Mouse (Mus musculus) heart, embryonic 13.5 days (tissue): ENCODE data around the gene Smc6. TPM values are rescaled to one million over a fixed set of nuclear protein-coding genes. Genes with fewer than 3 reads are reported as not detected.

Source experiments
- ATAC-seq: fragments of 200-750 bp; cut with Nextera tagmentation; 2 replicates; pipeline ENCODE4 v1.8.0; 2017; ENCODE audit warnings: moderate TSS enrichment; ENCODE audit not compliant: insufficient number of reproducible peaks, low FRiP score, low TSS enrichment; ENCODE audit errors: extremely low read depth
- H3K27ac ChIP-seq: fragments of 300-500 bp; sonication (generic); replicated peaks from 2 replicates; pipeline ENCODE4 v1.5.1; 2015; ENCODE audit warnings: moderate library complexity, mild to moderate bottlenecking, inconsistent platforms
- H3K27me3 ChIP-seq: fragments of 300-500 bp; sonication (generic); replicated peaks from 2 replicates; pipeline ENCODE4 v1.6.1; 2015; ENCODE audit warnings: mild to moderate bottlenecking, inconsistent platforms
- H3K36me3 ChIP-seq: fragments of 300-500 bp; sonication (generic); 2 replicates; pipeline ENCODE4 v1.6.1; 2015; ENCODE audit warnings: mild to moderate bottlenecking, inconsistent platforms
- H3K4me1 ChIP-seq: fragments of 300-500 bp; sonication (generic); 2 replicates; pipeline ENCODE4 v1.6.1; 2015; ENCODE audit warnings: inconsistent platforms
- H3K4me2 ChIP-seq: fragments of 300-500 bp; sonication (generic); 2 replicates; pipeline ENCODE4 v1.6.1; 2015; ENCODE audit warnings: inconsistent platforms, mild to moderate bottlenecking, moderate library complexity
- H3K4me3 ChIP-seq: fragments of 300-500 bp; sonication (generic); 2 replicates; pipeline ENCODE4 v1.5.1; 2015; ENCODE audit warnings: moderate library complexity, mild to moderate bottlenecking, inconsistent platforms
- H3K9ac ChIP-seq: fragments of 300-500 bp; sonication (generic); 2 replicates; pipeline ENCODE4 v1.6.1; 2015; ENCODE audit warnings: inconsistent platforms, mild to moderate bottlenecking, moderate library complexity
- H3K9me3 ChIP-seq: fragments of 300-500 bp; sonication (generic); 2 replicates; pipeline ENCODE4 v1.6.1; 2016; ENCODE audit warnings: inconsistent platforms
- WGBS: fragments of 180-500 bp; shearing (Covaris S2); methylation state at CpG from one replicate; pipeline ENCODE4 v1.1.7; 2015; ENCODE audit warnings: mixed read lengths; 5-methylcytosine and 5-hydroxymethylcytosine counted together
- microRNA-seq: library from miRNA; unstranded; fragments of <30 nt; microRNA quantifications from one replicate; pipeline ENCODE4, GENCODE M21; 2016
- polyA plus RNA-seq: library from polyadenylated mRNA; unstranded; fragments of >200 nt; fragmentation: Nextera tagmentation; extraction: Ambion mirVana; gene quantifications from 2 replicates; pipeline ENCODE4 v1.2.1, GENCODE M21; 2015

The Smc6 gene
- polyA plus RNA-seq, 1 experiment from 2014 or later: 112 TPM

- 8% methylated on average over 1 of the region's 1 CpGs for WGBS
- no peak for ATAC-seq
- Histone ChIP-seq H3K4me1 (no peaks in the 10 kb centered on the region), H3K4me2 (no peak overlapping the region), H3K4me3 (no peak overlapping the region), H3K9ac (no peak overlapping the region), H3K9me3 (no peaks in the 10 kb centered on the region), H3K36me3 (no peaks in the 10 kb centered on the region), H3K27me3 (no peaks in the 10 kb centered on the region), H3K27ac (no peak overlapping the region)
Observed at GRCm38 (mm10) chr12:11348423-11348822, 82.7 kb downstream of the Smc6 start.

GRCm38 (mm10) chr12:11349870-11350269 is 84.2 kb downstream of the Smc6 start:
- H3K36me3 ChIP-seq: no peaks in the 10 kb centered on the region
- WGBS: 41% methylated on average over 5 of the region's 5 CpGs
- no peaks in the 10 kb centered on the region for H3K9me3 ChIP-seq
- H3K27me3 ChIP-seq: no peaks in the 10 kb centered on the region
- no peaks in the 10 kb centered on the region for H3K4me1 ChIP-seq
- H3K9ac ChIP-seq: no peak overlapping the region
- no peak for ATAC-seq
- H3K27ac ChIP-seq: no peak overlapping the region
- no peak overlapping the region for H3K4me2 ChIP-seq
- H3K4me3 ChIP-seq: no peak overlapping the region

GRCm38 (mm10) chr12:11350895-11351294 is 85.2 kb downstream of the Smc6 start:
- no peak overlapping the region for H3K27ac ChIP-seq
- no peaks in the 10 kb centered on the region for H3K9me3 ChIP-seq
- ATAC-seq: no peak
- H3K4me1 ChIP-seq: no peaks in the 10 kb centered on the region
- no peak overlapping the region for H3K4me3 ChIP-seq
- H3K4me2 ChIP-seq: no peak overlapping the region
- no peak overlapping the region for H3K9ac ChIP-seq
- no peaks in the 10 kb centered on the region for H3K27me3 ChIP-seq
- no peaks in the 10 kb centered on the region for H3K36me3 ChIP-seq
- WGBS: 34% methylated on average over 5 of the region's 5 CpGs

GRCm38 (mm10) chr12:11362435-11362834 is 96.7 kb downstream of the Smc6 start:
- 86% methylated on average over 6 of the region's 6 CpGs for WGBS
- no peaks in the 10 kb centered on the region for H3K9me3 ChIP-seq
- H3K4me2 ChIP-seq: no peak overlapping the region

GRCm38 (mm10) chr12:11364870-11365269 is 99.2 kb downstream of the Smc6 start:
- ATAC-seq: no peak
- H3K4me3 ChIP-seq: no peak overlapping the region
- H3K4me2 ChIP-seq: no peak overlapping the region
- H3K36me3 ChIP-seq: no peaks in the 10 kb centered on the region
- H3K27ac ChIP-seq: no peak overlapping the region
- H3K27me3 ChIP-seq: no peaks in the 10 kb centered on the region
- no peak overlapping the region for H3K9ac ChIP-seq
- H3K4me1 ChIP-seq: peaks cover 6% of the 10 kb centered on the region; the same call in 1 of the 2 replicates
- 43% methylated on average over 6 of the region's 6 CpGs for WGBS
- no peaks in the 10 kb centered on the region for H3K9me3 ChIP-seq

More at GRCm38 (mm10) chr12:11362435-11362834, 96.7 kb downstream of the Smc6 start:
- Histone ChIP-seq H3K27ac (no peak overlapping the region), H3K36me3 (no peaks in the 10 kb centered on the region), H3K4me3 (no peak overlapping the region), H3K27me3 (no peaks in the 10 kb centered on the region), H3K4me1 (peaks cover 5% of the 10 kb centered on the region; the same call in 1 of the 2 replicates), H3K9ac (no peak overlapping the region)
- no peak for ATAC-seq

GRCm38 (mm10) chr12:11367099-11367765 is 101.5 kb downstream of the Smc6 start:
- Histone ChIP-seq H3K4me2 (no peak overlapping the region), H3K9ac (no peak overlapping the region), H3K27me3 (no peaks in the 10 kb centered on the region), H3K4me1 (peaks cover 6% of the 10 kb centered on the region; the same call in 1 of the 2 replicates), H3K27ac (no peak overlapping the region), H3K9me3 (no peaks in the 10 kb centered on the region), H3K4me3 (no peak overlapping the region), H3K36me3 (no peaks in the 10 kb centered on the region)
- no peak; the same call in 1 of the 2 replicates for ATAC-seq
- 5% methylated on average over 3 of the region's 3 CpGs for WGBS

Small RNA genes within 50 kb of the gene (microRNA-seq; reads per million reads assigned to microRNA genes)
- not detected for gene Mir7675

Other genes starting within 250 kb of the Smc6 start
- 0.24 and 0.41 TPM in 2 replicates for gene Kcns3, start 114.8 kb upstream of the Smc6 start, polyA plus RNA-seq
- gene Msgn1, start 56.9 kb upstream of the Smc6 start, polyA plus RNA-seq: not detected in 2 replicates
- 6.8 and 7.2 TPM in 2 replicates for gene Gen1, start 85 bp upstream of the Smc6 start, polyA plus RNA-seq
- 10.4 and 10.7 TPM in 2 replicates for gene Vsnl1, start 170.7 kb downstream of the Smc6 start, polyA plus RNA-seq
- 0.21 and 0.28 TPM in 2 replicates for gene Rad51ap2, start 190.2 kb downstream of the Smc6 start, polyA plus RNA-seq